Mouse (Mus musculus) 3T3-L1 (cell line): Measurements from ENCODE around the gene Smg1.
A peak's percentile ranks its signal among the peaks of the same experiment; 100 is the strongest.

Experiments used
- DNase-seq: peaks from one replicate; pipeline ENCODE4 v3.0.0-alpha.2; 2015; ENCODE audit warnings: low read depth, low spot score

Smg1 gene

GRCm38 (mm10) chr7:118143123-118143522 lies 100.3 kb downstream of the Smg1 start:
- DNase-seq = no peak

GRCm38 (mm10) chr7:118141271-118141670 lies 102.2 kb downstream of the Smg1 start:
- DNase-seq = no peak

GRCm38 (mm10) chr7:118135128-118135527 lies 108.3 kb downstream of the Smg1 start:
- DNase-seq = no peak

- DNase-seq = peak; percentile 71
Measured at GRCm38 (mm10) chr7:118129430-118130041, 113.9 kb downstream of the Smg1 start, which contains the start of gene Arl6ip1. Arl6ip1 (minus strand) TSS chr7:118129662.

- no peak for DNase-seq
Measured at GRCm38 (mm10) chr7:118128925-118129429, 114.5 kb downstream of the Smg1 start.

- DNase-seq = no peak
Measured at GRCm38 (mm10) chr7:118126219-118126875, 117.1 kb downstream of the Smg1 start.

GRCm38 (mm10) chr7:118125736-118126135 lies 117.7 kb downstream of the Smg1 start:
- DNase-seq = no peak

GRCm38 (mm10) chr7:118123512-118124411 lies 119.7 kb downstream of the Smg1 start:
- no peak for DNase-seq

GRCm38 (mm10) chr7:118122235-118122634 lies 121.2 kb downstream of the Smg1 start:
- DNase-seq = no peak

- DNase-seq = no peak
Measured at GRCm38 (mm10) chr7:118120654-118121053, 122.8 kb downstream of the Smg1 start.

- no peak for DNase-seq
Measured at GRCm38 (mm10) chr7:118119946-118120345, 123.5 kb downstream of the Smg1 start.

GRCm38 (mm10) chr7:118119142-118119541 lies 124.3 kb downstream of the Smg1 start:
- no peak for DNase-seq

- no peak for DNase-seq
Measured at GRCm38 (mm10) chr7:118118426-118118825, 125.0 kb downstream of the Smg1 start.

GRCm38 (mm10) chr7:118117539-118118210 lies 125.8 kb downstream of the Smg1 start:
- DNase-seq = no peak

- DNase-seq = no peak
Measured at GRCm38 (mm10) chr7:118116787-118117538, 126.5 kb downstream of the Smg1 start.

GRCm38 (mm10) chr7:118115877-118116568 lies 127.4 kb downstream of the Smg1 start, which contains the start of gene Rps15a:
Rps15a (minus strand) TSS chr7:118116188.
- peak; percentile 95 for DNase-seq

- DNase-seq = no peak
Measured at GRCm38 (mm10) chr7:118115533-118115876, 128.0 kb downstream of the Smg1 start.

GRCm38 (mm10) chr7:118113541-118114297 lies 129.8 kb downstream of the Smg1 start:
- no peak for DNase-seq

GRCm38 (mm10) chr7:118111128-118111527 lies 132.3 kb downstream of the Smg1 start:
- no peak for DNase-seq
